Mouse (Mus musculus): ENCODE results near the gene Socs4. TPM values are rescaled to one million over a fixed set of nuclear protein-coding genes. Genes with fewer than 3 reads are reported as not detected.

The Socs4 gene
- 5.3 TPM in 2 replicates for polyA plus RNA-seq (2012; rRNA removed)

GRCm38 (mm10) chr14:47276637-47277393 lies at the start of gene Socs4, which contains the start of gene Wdhd1:
TSS of gene Socs4 (plus strand) at chr14:47276931.
TSS of gene Wdhd1 (minus strand) at chr14:47276857.

GRCm38 (mm10) chr14:47297785-47298407 lies 21.2 kb downstream of the Socs4 start, which contains the start of gene Mapk1ip1l:
TSS of gene Mapk1ip1l (plus strand) at chr14:47298266.

Other genes starting within 250 kb of the Socs4 start
- 4.2 and 4.6 TPM in 2 replicates for gene Gch1, start 87.5 kb upstream of the Socs4 start, polyA plus RNA-seq (2012; rRNA removed)
- 9.7 and 11.4 TPM in 2 replicates for gene Wdhd1, start 74 bp upstream of the Socs4 start, polyA plus RNA-seq (2012; rRNA removed)
- 39.8 and 40.1 TPM in 2 replicates for gene Mapk1ip1l, start 21.3 kb downstream of the Socs4 start, polyA plus RNA-seq (2012; rRNA removed)
- gene Lgals3, start 90.8 kb downstream of the Socs4 start, polyA plus RNA-seq (2012; rRNA removed): 5.5 and 19.6 TPM in 2 replicates
- gene Dlgap5, start 141.5 kb downstream of the Socs4 start, polyA plus RNA-seq (2012; rRNA removed): 6.5 and 6.9 TPM in 2 replicates
- gene Fbxo34, start 173.5 kb downstream of the Socs4 start, polyA plus RNA-seq (2012; rRNA removed): 21.4 and 23.3 TPM in 2 replicates